Mouse (Mus musculus): ENCODE measurements around the gene 6820408C15Rik. TPM values are rescaled to one million over a fixed set of nuclear protein-coding genes. Genes with fewer than 3 reads are reported as not detected.

Gene 6820408C15Rik
- 4.9 and 5.1 TPM in 2 replicates for polyA plus RNA-seq (2012; rRNA removed)

DNA sequence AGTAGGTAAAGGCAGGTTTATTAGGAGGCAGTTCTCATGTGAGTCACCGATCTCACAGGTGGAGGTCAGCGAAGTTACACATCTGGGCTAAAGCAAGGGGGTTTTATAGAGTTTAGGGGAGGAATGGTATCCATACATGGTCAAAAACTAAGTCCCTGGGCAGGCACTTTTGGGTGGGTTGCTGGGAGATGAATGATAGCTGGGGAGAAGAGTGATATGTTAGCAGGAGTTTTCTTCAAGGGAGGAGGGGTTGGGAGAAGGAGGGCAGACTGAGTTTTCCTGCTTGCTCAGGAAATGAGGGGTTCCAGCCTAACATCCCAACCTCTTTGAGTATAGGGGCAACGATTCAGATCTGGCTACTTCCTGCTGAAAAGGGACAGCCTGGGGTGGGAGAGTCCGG is at the start of gene 6820408C15Rik:
TSS of gene 6820408C15Rik (plus strand) at position 301 of the 400 bp plus-strand sequence.

DNA sequence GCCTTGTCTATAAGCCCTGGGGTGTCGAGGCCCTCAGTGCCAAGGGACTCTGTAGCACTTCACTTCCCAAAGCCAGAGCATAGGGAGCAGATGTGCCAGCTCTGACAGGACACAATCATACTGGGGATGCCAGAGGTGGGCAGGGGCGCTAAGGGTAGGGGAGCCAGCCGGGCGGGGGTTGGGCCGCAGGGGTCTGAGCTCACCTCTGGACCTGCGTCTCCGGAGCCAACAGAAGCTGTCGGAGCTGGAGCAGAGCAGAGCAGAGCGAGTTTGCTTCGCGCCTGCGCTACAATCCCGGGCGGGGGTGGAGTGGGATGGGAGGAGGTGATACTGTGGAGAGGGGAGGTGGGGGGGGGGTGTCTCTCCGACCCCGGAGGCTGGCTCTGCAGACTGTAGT is 39.0 kb upstream of the 6820408C15Rik start, which contains the start of gene Nrsn2:
TSS of gene Nrsn2 (minus strand) at position 294 of the 397 bp plus-strand sequence.

DNA sequence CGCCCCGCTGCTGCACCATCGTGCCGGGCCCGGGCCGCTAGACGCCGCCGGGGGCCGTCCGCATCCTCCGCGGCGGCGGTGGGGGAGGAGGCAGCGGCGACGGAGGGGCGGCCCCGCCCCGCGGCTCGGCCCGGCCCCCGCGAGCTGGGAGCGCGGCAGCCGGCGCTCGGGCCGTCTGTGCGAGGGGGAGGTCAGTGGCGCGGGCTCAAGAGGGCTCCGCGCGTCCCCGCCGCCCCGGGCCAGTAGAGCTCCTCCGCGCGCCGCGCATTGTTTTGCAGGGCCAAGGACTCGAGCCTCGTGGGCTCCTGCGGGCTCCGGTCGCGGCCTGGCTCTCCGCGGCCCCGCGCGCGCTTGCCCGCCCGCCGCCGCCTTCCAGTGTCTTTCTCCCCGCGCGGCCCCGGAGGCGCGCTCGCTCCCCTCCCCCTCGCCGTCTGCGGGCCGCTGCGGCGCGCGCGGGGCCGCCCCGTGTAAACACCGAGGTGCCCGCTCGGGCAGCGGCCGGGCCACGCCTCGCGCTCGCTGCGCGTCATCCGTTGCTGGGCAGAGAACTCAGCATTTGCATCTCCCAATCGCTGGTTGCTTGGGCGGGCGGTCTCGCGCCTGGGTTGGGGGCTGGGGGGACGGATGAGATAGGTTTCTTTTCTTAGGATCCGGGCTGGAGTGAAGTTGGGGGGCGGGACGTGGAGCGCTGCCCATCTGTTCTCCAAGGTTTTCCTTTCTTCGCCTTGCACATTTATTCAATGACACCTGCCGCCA is 17.5 kb upstream of the 6820408C15Rik start, which contains the start of gene Sox12:
TSS of gene Sox12 (minus strand) at position 384 of the 756 bp plus-strand sequence.

DNA sequence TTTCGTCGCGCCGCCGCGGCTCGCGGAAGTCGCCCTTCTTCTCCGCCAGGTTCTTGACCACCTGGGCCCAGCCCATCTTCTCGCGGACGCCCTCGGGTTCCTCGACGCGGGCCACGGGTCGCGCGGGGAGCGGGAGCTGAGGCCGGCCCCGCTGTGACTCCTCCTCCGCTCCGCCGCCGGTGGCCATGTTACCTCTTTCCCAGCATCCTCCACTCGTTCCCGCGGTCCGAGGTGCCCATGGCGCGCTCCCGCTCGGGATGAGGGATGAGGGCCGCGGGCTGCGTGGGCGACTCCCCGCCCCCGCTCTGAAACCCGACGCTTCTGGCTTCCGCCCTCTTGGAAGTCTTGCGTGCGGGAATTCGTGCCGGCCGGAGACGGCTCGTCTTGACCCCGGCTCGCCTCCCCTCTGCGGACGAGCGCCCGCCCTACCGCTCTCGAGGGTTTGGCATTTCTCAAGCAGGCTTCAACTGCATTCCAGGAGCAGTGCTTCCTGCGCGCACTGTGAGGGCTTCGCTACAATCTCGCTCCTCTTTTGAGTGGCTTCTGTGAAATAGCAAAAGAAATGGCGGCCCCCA is 709 bp upstream of the 6820408C15Rik start, which contains the start of gene Zcchc3:
TSS of gene Zcchc3 (minus strand) at position 437 of the 575 bp plus-strand sequence.

DNA sequence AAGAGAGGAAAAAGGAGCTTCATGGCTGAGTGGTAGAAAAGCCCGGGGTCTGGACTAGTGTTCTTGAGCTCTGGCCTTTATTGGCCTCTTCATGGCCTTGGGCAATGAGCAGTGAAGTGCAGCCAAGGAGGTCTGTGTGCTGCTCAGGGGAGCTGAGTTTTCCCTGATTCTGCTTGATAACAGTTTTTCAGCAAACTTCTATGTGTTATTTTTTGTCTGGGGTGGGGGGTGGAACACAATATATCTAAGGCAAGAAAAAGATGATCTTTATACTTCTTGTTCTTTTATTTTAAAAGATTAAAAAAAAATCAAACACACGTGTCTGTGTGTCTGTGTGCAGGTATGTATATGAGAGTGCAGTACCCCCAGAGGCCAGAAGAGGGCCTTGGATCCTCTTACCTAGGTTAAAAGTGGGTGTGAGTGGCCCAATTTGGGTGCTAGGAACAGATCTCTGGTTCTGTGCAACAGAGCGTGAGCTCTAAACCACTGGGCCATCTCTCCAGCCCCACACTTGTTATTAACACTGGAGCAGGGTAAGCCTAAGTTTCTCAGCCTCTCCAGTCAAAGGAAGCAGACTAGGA is 49.3 kb downstream of the 6820408C15Rik start, which contains the start of gene Defb23:
TSS of gene Defb23 (minus strand) at position 51 of the 581 bp plus-strand sequence.

DNA sequence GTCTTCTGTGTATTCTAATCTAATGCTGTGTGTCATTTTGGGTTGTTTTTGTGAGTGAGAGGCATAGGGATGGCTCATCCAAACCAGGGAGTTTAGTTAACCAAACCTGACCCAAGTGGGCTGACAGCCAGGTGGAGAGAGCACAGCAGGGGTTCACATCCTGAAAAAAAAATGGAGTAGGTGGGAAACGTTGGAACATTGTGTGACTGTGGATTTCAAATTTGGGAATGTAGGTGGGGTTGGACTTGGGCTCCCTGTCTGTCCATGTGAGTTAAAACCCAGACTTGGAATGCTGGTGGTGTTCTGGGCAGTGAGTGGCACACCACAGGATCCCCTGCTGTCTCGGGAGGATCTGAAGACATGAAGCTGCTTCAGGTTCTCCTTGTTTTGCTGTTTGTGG is 61.4 kb downstream of the 6820408C15Rik start, which contains the start of gene Defb20:
TSS of gene Defb20 (plus strand) at position 301 of the 400 bp plus-strand sequence.

DNA sequence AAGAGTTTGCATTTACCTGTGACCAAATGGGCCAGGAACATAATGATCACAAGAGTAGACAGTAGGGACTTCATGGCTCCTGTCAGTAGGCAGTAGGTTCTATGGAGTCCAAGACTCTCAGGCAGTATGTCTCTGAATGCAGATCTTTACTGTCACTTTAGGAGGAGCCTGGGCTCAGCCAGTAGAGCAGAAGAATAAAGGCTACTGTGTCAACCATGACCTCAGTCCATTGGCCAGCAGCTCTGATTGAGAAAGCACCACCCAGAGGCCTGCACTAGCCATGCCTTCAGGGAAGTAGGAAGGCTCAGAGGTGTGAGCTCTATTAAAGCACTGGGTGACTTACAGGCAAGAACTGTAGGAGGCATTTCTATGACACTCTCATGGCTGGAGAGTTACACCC is 74.7 kb downstream of the 6820408C15Rik start, which contains the start of gene Defb22:
TSS of gene Defb22 (minus strand) at position 101 of the 400 bp plus-strand sequence.

Other genes starting within 250 kb of the 6820408C15Rik start
- 12.7 and 14.1 TPM in 2 replicates for gene Csnk2a1, start 188.7 kb upstream of the 6820408C15Rik start, polyA plus RNA-seq (2012; rRNA removed)
- gene Tbc1d20, start 121.8 kb upstream of the 6820408C15Rik start, polyA plus RNA-seq (2012; rRNA removed), result 54.5 and 56.4 TPM in 2 replicates
- 335 and 401 TPM in 2 replicates for gene Rbck1, start 82.9 kb upstream of the 6820408C15Rik start, polyA plus RNA-seq (2012; rRNA removed)
- 3.9 and 6.1 TPM in 2 replicates for gene Trib3, start 71.6 kb upstream of the 6820408C15Rik start, polyA plus RNA-seq (2012; rRNA removed)
- 0.24 and 0.27 TPM in 2 replicates for gene Nrsn2, start 38.9 kb upstream of the 6820408C15Rik start, polyA plus RNA-seq (2012; rRNA removed)
- gene Sox12, start 17.5 kb upstream of the 6820408C15Rik start, polyA plus RNA-seq (2012; rRNA removed), result 47.1 and 55.3 TPM in 2 replicates
- gene Zcchc3, start 560 bp upstream of the 6820408C15Rik start, polyA plus RNA-seq (2012; rRNA removed), result 10.0 and 11.5 TPM in 2 replicates
- not detected in 2 replicates for gene Defb23, start 49.0 kb downstream of the 6820408C15Rik start, polyA plus RNA-seq (2012; rRNA removed)
- gene Defb20, start 61.5 kb downstream of the 6820408C15Rik start, polyA plus RNA-seq (2012; rRNA removed), result 0.39 TPM in 1 of 2 replicates, not detected in the other
- gene Defb22, start 74.6 kb downstream of the 6820408C15Rik start, polyA plus RNA-seq (2012; rRNA removed), result not detected in 2 replicates
- gene Defb26, start 96.1 kb downstream of the 6820408C15Rik start, polyA plus RNA-seq (2012; rRNA removed), result not detected in 2 replicates
- not detected in 2 replicates for gene Defb28, start 102.7 kb downstream of the 6820408C15Rik start, polyA plus RNA-seq (2012; rRNA removed)
- not detected in 2 replicates for gene Defb29, start 124.5 kb downstream of the 6820408C15Rik start, polyA plus RNA-seq (2012; rRNA removed)
- gene Gm17416, start 153.8 kb downstream of the 6820408C15Rik start, polyA plus RNA-seq (2012; rRNA removed), result not detected in 2 replicates
- not detected in 2 replicates for gene Defb21, start 157.2 kb downstream of the 6820408C15Rik start, polyA plus RNA-seq (2012; rRNA removed)
- gene Defb19, start 164.7 kb downstream of the 6820408C15Rik start, polyA plus RNA-seq (2012; rRNA removed), result 39.7 and 66.9 TPM in 2 replicates
- not detected in 2 replicates for gene Defb45, start 183.8 kb downstream of the 6820408C15Rik start, polyA plus RNA-seq (2012; rRNA removed)
- 0.46 and 0.64 TPM in 2 replicates for gene Defb36, start 188.7 kb downstream of the 6820408C15Rik start, polyA plus RNA-seq (2012; rRNA removed)
- 1.7 TPM in 1 of 2 replicates, not detected in the other for gene Defb25, start 207.5 kb downstream of the 6820408C15Rik start, polyA plus RNA-seq (2012; rRNA removed)
- gene Rem1, start 211.4 kb downstream of the 6820408C15Rik start, polyA plus RNA-seq (2012; rRNA removed), result 25.0 and 28.2 TPM in 2 replicates